Mouse (Mus musculus) E14TG2a.4 (cell line): ENCODE measurements around the gene Sema5b.

Source experiments
- CTCF ChIP-seq: conservative IDR thresholded peaks from 2 replicates; pipeline ENCODE4 v1.5.1; 2014; ENCODE audit warnings: low read length
- NANOG ChIP-seq: IDR thresholded peaks from 2 replicates; pipeline ENCODE4 v1.6.1; 2014; ENCODE audit warnings: borderline replicate concordance, low read length, mixed read lengths
- POU5F1 ChIP-seq: IDR thresholded peaks from 2 replicates; pipeline ENCODE4 v1.6.1; 2014; ENCODE audit warnings: low read length, borderline replicate concordance

GRCm38 (mm10) chr16:35585126-35585694, 44.3 kb downstream of the Sema5b start:
- no peak for TF ChIP-seq CTCF
- no peak for TF ChIP-seq POU5F1
- TF ChIP-seq NANOG, result no peak
